Mouse (Mus musculus): ENCODE data around the gene Nipsnap3b. TPM values are rescaled to one million over a fixed set of nuclear protein-coding genes. Genes with fewer than 3 reads are reported as not detected.

Nipsnap3b gene
- polyA plus RNA-seq, 1 experiment = 40.8 TPM

GRCm38 (mm10) chr4:53015024-53015423 is 3.3 kb downstream of the Nipsnap3b start:
- Histone ChIP-seq H3K4me3 (replicated peaks) (no peak overlapping the region), H3K9me3 (peaks cover 20% of the 10 kb centered on the region), H3K36me3 (replicated peaks; ENCODE audit: low read length) (peaks cover 62% of the 10 kb centered on the region), H3K4me1 (peaks cover 11% of the 10 kb centered on the region), H3K27me3 (replicated peaks) (no peaks in the 10 kb centered on the region)
- TF ChIP-seq GATA1 (IDR thresholded peaks at IDR 0.05; ENCODE audit: borderline replicate concordance, low read length) (no peak), FLI1 (IDR thresholded peaks at IDR 0.05; ENCODE audit: low read length) (no peak)

GRCm38 (mm10) chr4:53018392-53018791 is 6.7 kb downstream of the Nipsnap3b start:
- Histone ChIP-seq H3K36me3 (replicated peaks; ENCODE audit: low read length) (peaks cover 92% of the 10 kb centered on the region), H3K9me3 (peaks cover 20% of the 10 kb centered on the region), H3K27me3 (replicated peaks) (no peaks in the 10 kb centered on the region), H3K4me3 (replicated peaks) (no peak overlapping the region), H3K4me1 (no peaks in the 10 kb centered on the region)
- no peak for TF ChIP-seq FLI1 (IDR thresholded peaks at IDR 0.05; ENCODE audit: low read length)
- no peak for TF ChIP-seq GATA1 (IDR thresholded peaks at IDR 0.05; ENCODE audit: borderline replicate concordance, low read length)

DNA sequence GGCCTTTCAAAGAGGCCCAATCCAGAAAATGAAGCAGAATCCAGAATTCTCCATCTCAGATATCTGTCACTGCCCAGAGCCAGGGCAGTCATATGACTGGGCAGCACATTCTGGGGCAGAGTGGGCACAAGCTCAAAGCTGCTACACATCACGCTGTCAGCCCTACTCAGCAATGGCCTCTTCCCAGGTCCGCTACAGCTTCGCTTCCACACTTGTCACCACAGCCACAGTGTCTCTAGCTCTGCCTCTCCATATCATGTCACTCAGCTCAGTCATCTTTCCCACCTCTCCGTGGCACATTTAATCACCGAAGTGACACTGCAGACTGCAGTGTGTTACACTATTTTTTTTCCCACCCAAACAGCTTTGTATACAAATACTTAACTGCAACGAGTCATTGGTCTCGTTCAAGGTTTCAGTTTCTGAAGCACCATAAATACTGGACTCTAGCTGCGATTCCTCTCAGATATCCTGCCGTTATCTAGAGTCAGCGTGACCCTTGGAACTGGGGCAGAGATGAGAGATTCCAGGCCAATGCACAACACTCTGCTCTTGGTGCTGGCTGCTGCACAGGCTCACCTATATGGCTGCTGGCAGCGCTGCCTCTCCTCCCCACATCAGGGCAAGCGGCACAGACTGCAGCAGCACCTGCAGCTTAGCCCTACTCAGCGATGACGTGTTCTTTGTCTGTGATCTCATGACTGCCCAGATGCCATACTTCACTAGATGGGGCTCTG is 11.7 kb downstream of the Nipsnap3b start:
- H3K27me3 ChIP-seq (replicated peaks) = no peaks in the 10 kb centered on the region
- peaks cover 10% of the 10 kb centered on the region; the same call in 1 of the 2 replicates for H3K9me3 ChIP-seq
- TF ChIP-seq FLI1 (IDR thresholded peaks at IDR 0.05; ENCODE audit: low read length) (no peak), GATA1 (IDR thresholded peaks at IDR 0.05; ENCODE audit: borderline replicate concordance, low read length) (no peak)

GRCm38 (mm10) chr4:53024397-53024796 is 12.7 kb downstream of the Nipsnap3b start:
- Histone ChIP-seq H3K27me3 (replicated peaks) (no peaks in the 10 kb centered on the region), H3K36me3 (replicated peaks; ENCODE audit: low read length) (peaks cover 47% of the 10 kb centered on the region), H3K4me1 (no peaks in the 10 kb centered on the region), H3K9me3 (peaks cover 10% of the 10 kb centered on the region; the same call in 1 of the 2 replicates), H3K4me3 (replicated peaks) (no peak overlapping the region)
- TF ChIP-seq FLI1 (IDR thresholded peaks at IDR 0.05; ENCODE audit: low read length) (no peak), GATA1 (IDR thresholded peaks at IDR 0.05; ENCODE audit: borderline replicate concordance, low read length) (no peak)

More for the DNA sequence above, 11.7 kb downstream of the Nipsnap3b start:
- Histone ChIP-seq H3K4me3 (replicated peaks) (peak overlapping the region; percentile 34), H3K4me1 (no peaks in the 10 kb centered on the region), H3K36me3 (replicated peaks; ENCODE audit: low read length) (peaks cover 58% of the 10 kb centered on the region)

GRCm38 (mm10) chr4:53027811-53028210 is 16.1 kb downstream of the Nipsnap3b start:
- Histone ChIP-seq H3K9me3 (peaks cover 10% of the 10 kb centered on the region; the same call in 1 of the 2 replicates), H3K36me3 (replicated peaks; ENCODE audit: low read length) (peaks cover 17% of the 10 kb centered on the region), H3K4me3 (replicated peaks) (no peak overlapping the region), H3K4me1 (no peaks in the 10 kb centered on the region), H3K27me3 (replicated peaks) (no peaks in the 10 kb centered on the region)
- TF ChIP-seq GATA1 (IDR thresholded peaks at IDR 0.05; ENCODE audit: borderline replicate concordance, low read length) = no peak
- TF ChIP-seq FLI1 (IDR thresholded peaks at IDR 0.05; ENCODE audit: low read length) = no peak

GRCm38 (mm10) chr4:53030326-53030948 is 18.8 kb downstream of the Nipsnap3b start:
- Histone ChIP-seq H3K27me3 (replicated peaks) (no peaks in the 10 kb centered on the region), H3K4me3 (replicated peaks) (no peak overlapping the region), H3K4me1 (no peaks in the 10 kb centered on the region), H3K9me3 (peaks cover 9% of the 10 kb centered on the region; the same call in 1 of the 2 replicates), H3K36me3 (replicated peaks; ENCODE audit: low read length) (no peaks in the 10 kb centered on the region)
- TF ChIP-seq FLI1 (IDR thresholded peaks at IDR 0.05; ENCODE audit: low read length) (no peak), GATA1 (IDR thresholded peaks at IDR 0.05; ENCODE audit: borderline replicate concordance, low read length) (no peak)

- TF ChIP-seq FLI1 (IDR thresholded peaks at IDR 0.05; ENCODE audit: low read length) = no peak
- no peak for TF ChIP-seq GATA1 (IDR thresholded peaks at IDR 0.05; ENCODE audit: borderline replicate concordance, low read length)
- Histone ChIP-seq H3K36me3 (replicated peaks; ENCODE audit: low read length) (peaks cover 4% of the 10 kb centered on the region), H3K4me3 (replicated peaks) (no peak overlapping the region), H3K9me3 (peaks cover 6% of the 10 kb centered on the region), H3K27me3 (replicated peaks) (no peaks in the 10 kb centered on the region), H3K4me1 (no peaks in the 10 kb centered on the region)
Measured at GRCm38 (mm10) chr4:53043819-53044218, 32.1 kb downstream of the Nipsnap3b start.

DNA sequence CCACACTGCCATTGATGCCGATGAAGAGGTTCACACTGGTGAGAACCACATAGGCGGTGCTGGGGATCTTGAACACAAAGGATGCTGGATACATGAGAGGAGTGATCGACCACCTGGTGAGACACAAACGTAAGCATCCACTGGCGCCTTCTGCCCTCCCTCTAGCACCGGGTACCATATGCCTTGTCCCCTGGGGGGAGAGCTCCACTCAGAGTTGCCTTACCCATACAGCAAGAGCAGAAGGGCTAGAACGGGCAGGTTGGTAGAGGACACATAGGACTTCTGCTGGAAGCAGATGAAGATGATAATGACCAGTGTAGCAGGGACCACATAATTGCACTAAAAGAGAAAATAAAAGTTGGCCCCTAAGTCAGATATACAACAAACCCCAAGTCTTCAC is 34.1 kb downstream of the Nipsnap3b start:
- H3K4me1 ChIP-seq = no peaks in the 10 kb centered on the region
- H3K36me3 ChIP-seq (replicated peaks; ENCODE audit: low read length) = peaks cover 4% of the 10 kb centered on the region
- peaks cover 6% of the 10 kb centered on the region for H3K9me3 ChIP-seq
- H3K4me3 ChIP-seq (replicated peaks) = no peak overlapping the region
- no peaks in the 10 kb centered on the region for H3K27me3 ChIP-seq (replicated peaks)
- TF ChIP-seq FLI1 (IDR thresholded peaks at IDR 0.05; ENCODE audit: low read length) (no peak), GATA1 (IDR thresholded peaks at IDR 0.05; ENCODE audit: borderline replicate concordance, low read length) (no peak)

DNA sequence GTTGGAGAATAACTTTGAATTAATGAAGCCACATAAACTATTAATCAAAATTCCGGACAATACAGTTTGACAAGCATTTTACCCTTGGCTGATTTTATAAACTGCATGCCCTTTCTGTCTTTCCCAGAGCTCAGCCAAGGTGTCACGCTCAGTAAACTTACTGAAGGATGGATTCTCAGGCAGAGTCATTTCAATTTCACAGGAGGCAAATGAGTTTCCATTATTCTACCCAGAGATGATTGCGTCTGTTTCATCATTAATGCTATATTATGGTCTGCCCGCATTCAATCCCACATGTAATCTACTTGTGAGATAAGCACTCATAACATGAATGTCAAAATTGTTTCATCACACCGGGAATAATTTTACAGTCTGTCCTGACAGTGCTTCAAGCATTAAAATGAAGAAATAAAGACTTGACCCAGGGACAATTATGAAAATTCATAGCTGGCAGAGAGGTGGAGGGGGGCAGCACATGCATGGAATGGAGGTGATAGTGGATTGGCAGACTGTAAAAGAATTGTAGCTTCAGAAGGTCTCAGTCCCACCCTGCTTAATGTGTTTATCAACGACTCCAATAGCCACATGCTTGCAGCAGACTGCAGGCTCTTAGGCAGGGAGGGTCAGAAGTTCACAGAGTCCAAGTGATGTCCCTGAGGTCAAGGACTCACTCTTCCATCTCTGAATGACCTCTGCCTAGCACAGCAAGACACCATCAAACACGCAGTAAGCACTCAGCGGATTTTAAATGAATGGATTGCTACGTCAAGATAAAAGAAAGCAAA is 34.8 kb downstream of the Nipsnap3b start:
- peaks cover 4% of the 10 kb centered on the region for H3K36me3 ChIP-seq (replicated peaks; ENCODE audit: low read length)

More for the DNA sequence above, 34.8 kb downstream of the Nipsnap3b start:
- Histone ChIP-seq H3K4me1 (no peaks in the 10 kb centered on the region), H3K4me3 (replicated peaks) (no peak overlapping the region), H3K9me3 (peaks cover 6% of the 10 kb centered on the region), H3K27me3 (replicated peaks) (no peaks in the 10 kb centered on the region)
- TF ChIP-seq FLI1 (IDR thresholded peaks at IDR 0.05; ENCODE audit: low read length) (no peak), GATA1 (IDR thresholded peaks at IDR 0.05; ENCODE audit: borderline replicate concordance, low read length) (no peak)

Measured in megakaryocyte, embryonic 14.5 days (primary cell).